Mouse (Mus musculus) ES-CJ7 (cell line): ENCODE results near the gene Slc48a1.

ENCODE experiments used
- DNase-seq: peaks from one replicate; pipeline ENCODE4 v3.0.0; 2011; ENCODE audit warnings: low read depth, low spot score

Gene Slc48a1

GRCm38 (mm10) chr15:97841383-97841782 is 63.1 kb downstream of the Slc48a1 start:
- no peak for DNase-seq

- no peak for DNase-seq
Measured at GRCm38 (mm10) chr15:97842058-97842457, 63.7 kb downstream of the Slc48a1 start.
